Mouse (Mus musculus) ES-Bruce4 (cell line): ENCODE measurements around the gene Usf1.

ENCODE experiments used
- CTCF ChIP-seq: IDR thresholded peaks from one replicate; pipeline ENCODE4 v1.8.1; 2011; ENCODE audit warnings: low read depth, low read length
- POLR2A ChIP-seq: IDR thresholded peaks from one replicate; pipeline ENCODE4 v1.8.1; 2011; ENCODE audit warnings: low read length; ENCODE audit not compliant: insufficient read depth

DNA sequence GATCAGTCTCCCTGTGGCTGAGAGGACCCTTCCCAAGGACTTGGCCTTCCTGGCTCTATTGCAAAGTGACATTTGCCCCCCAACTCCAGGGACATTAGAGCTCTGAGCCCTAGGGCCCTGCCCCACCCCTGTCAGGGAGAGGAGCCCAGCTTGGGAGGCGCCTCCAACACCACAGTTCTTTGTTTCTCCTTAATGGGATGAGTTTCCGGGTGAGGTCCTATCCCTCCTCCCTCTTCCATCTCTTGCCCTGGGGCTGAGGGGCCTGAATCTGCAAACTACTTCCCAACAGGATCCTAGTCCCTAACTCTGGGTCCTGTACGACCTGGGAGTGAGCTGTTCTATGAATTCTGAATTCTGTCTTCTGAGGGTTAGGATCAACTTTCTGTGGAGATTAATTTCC is 38.2 kb upstream of the Usf1 start:
- TF ChIP-seq CTCF (no peak), POLR2A (no peak)
